Mouse (Mus musculus): ENCODE data around the gene Ap3s2. TPM values are rescaled to one million over a fixed set of nuclear protein-coding genes. Genes with fewer than 3 reads are reported as not detected.

Ap3s2 gene
- polyA plus RNA-seq, 1 experiment from 2014 or later = 8.0 TPM

GRCm38 (mm10) chr7:79844090-79844802, 76.2 kb downstream of the Ap3s2 start:
- peak; percentile 60 for DNase-seq
- Histone ChIP-seq H3K4me1 (ENCODE audit: insufficient read depth) (peaks cover 25% of the 10 kb centered on the region), H3K9me3 (ENCODE audit: low read length) (no peaks in the 10 kb centered on the region), H3K4me3 (ENCODE audit: low read depth, low read length) (no peak overlapping the region), H3K9ac (replicated peaks) (no peak overlapping the region), H3K4me2 (ENCODE audit: low read depth, low read length) (0 out of 2 replicates have a peak overlapping the region, but pooled peaks have one; percentile 65), H3K27ac (ENCODE audit: low read depth) (peak overlapping the region; percentile 69), H3K36me3 (replicated peaks; ENCODE audit: insufficient read depth, low read length) (no peaks in the 10 kb centered on the region), H3K27me3 (ENCODE audit: insufficient read depth, low read length) (peaks cover 4% of the 10 kb centered on the region; the same call in 1 of the 2 replicates)
- WGBS (ENCODE audit: insufficient replicate concordance) = 52% methylated on average over 8 of the region's 8 CpGs
- TF ChIP-seq CTCF (IDR thresholded peaks at IDR 0.05; ENCODE audit: low read depth) = no peak
- no peak for TF ChIP-seq EP300 (IDR thresholded peaks at IDR 0.05; ENCODE audit: low read depth)
- ATAC-seq = peak; percentile 49; the same call in 1 of the 2 replicates

GRCm38 (mm10) chr7:79842163-79842562, 78.3 kb downstream of the Ap3s2 start:
- Histone ChIP-seq H3K4me3 (ENCODE audit: low read depth, low read length) (peak overlapping the region; percentile 33), H3K4me1 (ENCODE audit: insufficient read depth) (peaks cover 14% of the 10 kb centered on the region; the same call in 1 of the 2 replicates), H3K4me2 (ENCODE audit: low read depth, low read length) (peak overlapping the region; percentile 65), H3K9ac (replicated peaks) (peak overlapping the region; percentile 38), H3K27ac (ENCODE audit: low read depth) (peak overlapping the region; percentile 76), H3K9me3 (ENCODE audit: low read length) (no peaks in the 10 kb centered on the region), H3K36me3 (replicated peaks; ENCODE audit: insufficient read depth, low read length) (no peaks in the 10 kb centered on the region), H3K27me3 (ENCODE audit: insufficient read depth, low read length) (no peaks in the 10 kb centered on the region)
- 49% methylated on average over 7 of the region's 7 CpGs for WGBS (ENCODE audit: insufficient replicate concordance)
- ATAC-seq (peak; percentile 84), DNase-seq (peak; percentile 68)
- TF ChIP-seq EP300 (IDR thresholded peaks at IDR 0.05; ENCODE audit: low read depth) (no peak), CTCF (IDR thresholded peaks at IDR 0.05; ENCODE audit: low read depth) (no peak)

GRCm38 (mm10) chr7:79837247-79837646, 83.2 kb downstream of the Ap3s2 start:
- H3K4me3 ChIP-seq (ENCODE audit: low read depth, low read length) = no peak overlapping the region

GRCm38 (mm10) chr7:79835196-79835595, 85.3 kb downstream of the Ap3s2 start:
- H3K4me1 ChIP-seq (ENCODE audit: insufficient read depth) = no peaks in the 10 kb centered on the region
- H3K9me3 ChIP-seq (ENCODE audit: low read length) = no peaks in the 10 kb centered on the region
- H3K27ac ChIP-seq (ENCODE audit: low read depth) = no peak overlapping the region
- 0 out of 2 replicates have a peak, but pooled peaks cover 2% of the 10 kb centered on the region for H3K36me3 ChIP-seq (replicated peaks; ENCODE audit: insufficient read depth, low read length)
- H3K9ac ChIP-seq (replicated peaks) = no peak overlapping the region
- ATAC-seq (no peak), DNase-seq (no peak)
- WGBS (ENCODE audit: insufficient replicate concordance) = 91% methylated on average over 6 of the region's 6 CpGs
- no peaks in the 10 kb centered on the region for H3K27me3 ChIP-seq (ENCODE audit: insufficient read depth, low read length)
- H3K4me3 ChIP-seq (ENCODE audit: low read depth, low read length) = no peak overlapping the region
- TF ChIP-seq EP300 (IDR thresholded peaks at IDR 0.05; ENCODE audit: low read depth) (no peak), CTCF (IDR thresholded peaks at IDR 0.05; ENCODE audit: low read depth) (no peak)
- H3K4me2 ChIP-seq (ENCODE audit: low read depth, low read length) = no peak overlapping the region

More at GRCm38 (mm10) chr7:79837247-79837646, 83.2 kb downstream of the Ap3s2 start:
- Histone ChIP-seq H3K4me2 (ENCODE audit: low read depth, low read length) (no peak overlapping the region), H3K4me1 (ENCODE audit: insufficient read depth) (no peaks in the 10 kb centered on the region), H3K9ac (replicated peaks) (no peak overlapping the region), H3K36me3 (replicated peaks; ENCODE audit: insufficient read depth, low read length) (0 out of 2 replicates have a peak, but pooled peaks cover 2% of the 10 kb centered on the region), H3K27ac (ENCODE audit: low read depth) (no peak overlapping the region), H3K27me3 (ENCODE audit: insufficient read depth, low read length) (no peaks in the 10 kb centered on the region), H3K9me3 (ENCODE audit: low read length) (no peaks in the 10 kb centered on the region)
- TF ChIP-seq CTCF (IDR thresholded peaks at IDR 0.05; ENCODE audit: low read depth) = no peak
- TF ChIP-seq EP300 (IDR thresholded peaks at IDR 0.05; ENCODE audit: low read depth) = no peak
- ATAC-seq = no peak
- no peak for DNase-seq
- WGBS (ENCODE audit: insufficient replicate concordance) = 60% methylated on average over 2 of the region's 2 CpGs

- H3K9ac ChIP-seq (replicated peaks) = no peak overlapping the region
- H3K4me2 ChIP-seq (ENCODE audit: low read depth, low read length) = no peak overlapping the region
- ATAC-seq = no peak
- 0 out of 2 replicates have a peak, but pooled peaks cover 2% of the 10 kb centered on the region for H3K36me3 ChIP-seq (replicated peaks; ENCODE audit: insufficient read depth, low read length)
- no peaks in the 10 kb centered on the region for H3K4me1 ChIP-seq (ENCODE audit: insufficient read depth)
- no peaks in the 10 kb centered on the region for H3K9me3 ChIP-seq (ENCODE audit: low read length)
- H3K4me3 ChIP-seq (ENCODE audit: low read depth, low read length) = no peak overlapping the region
- no peaks in the 10 kb centered on the region for H3K27me3 ChIP-seq (ENCODE audit: insufficient read depth, low read length)
- TF ChIP-seq EP300 (IDR thresholded peaks at IDR 0.05; ENCODE audit: low read depth) = no peak
- no peak for TF ChIP-seq CTCF (IDR thresholded peaks at IDR 0.05; ENCODE audit: low read depth)
- no peak overlapping the region for H3K27ac ChIP-seq (ENCODE audit: low read depth)
- DNase-seq = no peak
Measured at GRCm38 (mm10) chr7:79832980-79833379, 87.5 kb downstream of the Ap3s2 start.

GRCm38 (mm10) chr7:79831585-79831984, 88.9 kb downstream of the Ap3s2 start:
- DNase-seq = no peak
- no peak for ATAC-seq
- Histone ChIP-seq H3K9me3 (ENCODE audit: low read length) (no peaks in the 10 kb centered on the region), H3K4me2 (ENCODE audit: low read depth, low read length) (no peak overlapping the region), H3K36me3 (replicated peaks; ENCODE audit: insufficient read depth, low read length) (0 out of 2 replicates have a peak, but pooled peaks cover 2% of the 10 kb centered on the region), H3K27ac (ENCODE audit: low read depth) (no peak overlapping the region), H3K4me1 (ENCODE audit: insufficient read depth) (no peaks in the 10 kb centered on the region), H3K9ac (replicated peaks) (no peak overlapping the region), H3K4me3 (ENCODE audit: low read depth, low read length) (no peak overlapping the region), H3K27me3 (ENCODE audit: insufficient read depth, low read length) (no peaks in the 10 kb centered on the region)
- 55% methylated on average over 6 of the region's 6 CpGs for WGBS (ENCODE audit: insufficient replicate concordance)
- TF ChIP-seq CTCF (IDR thresholded peaks at IDR 0.05; ENCODE audit: low read depth) (no peak), EP300 (IDR thresholded peaks at IDR 0.05; ENCODE audit: low read depth) (no peak)
